Mouse (Mus musculus): ENCODE data around the gene Cxcl3.

- peak; percentile 25; the same call in 1 of the 2 replicates for TF ChIP-seq CTCF (IDR thresholded peaks at IDR 0.05; ENCODE audit: low read depth, low read length)
- TF ChIP-seq POLR2A (IDR thresholded peaks at IDR 0.05; ENCODE audit: extremely low read depth, insufficient read depth, low read length) = no peak
Measured at GRCm38 (mm10) chr5:90785659-90786588, at the start of gene Cxcl3.
